9 mouse cellular contexts compared by ENCODE assay signal in genomic region chr10:24712367-24712761, GRCm38 (mm10). TPM values are rescaled to one million over a fixed set of nuclear protein-coding genes. Genes with fewer than 3 reads are reported as not detected.
DNase-seq lines count a peak whose midpoint lies in the region; ATAC-seq and TF ChIP-seq lines count a peak whose summit lies in the region.
"Had no signal": no experiment of that assay in that cellular context is flagged by ENCODE, and none has a peak within 500 bp of the region (broad histone marks: within the 10 kb centered on the region; RNA-seq: fewer than 3 reads in every experiment).

No protein-coding gene starts in this region.

- H3K9me3 ChIP-seq in heart, embryonic 11.5 days (replicated peaks; ENCODE audit: control insufficient read depth, low read length) = no peaks in the 10 kb centered on the region
- no peaks in the 10 kb centered on the region for H3K9me3 ChIP-seq in ES-E14 (ENCODE audit: control insufficient read depth, insufficient read depth, low read depth, low read length)
- no peaks in the 10 kb centered on the region for H3K9me3 ChIP-seq in hindbrain, embryonic 12.5 days (replicated peaks)

- in situ Hi-C loops in ES-E14 (cut with MboI; ENCODE audit: low sequenced_read_pairs in 2 of 2, unreplicated experiment in 2 of 2) = no loop called here

- no peak for ATAC-seq in heart, embryonic 11.5 days (replicated peaks; ENCODE audit: insufficient number of reproducible peaks, low FRiP score, low TSS enrichment)
- ATAC-seq in hindbrain, embryonic 12.5 days (ENCODE audit: low FRiP score) = no peak
- 0 out of 2 replicates have a peak, but pooled peaks have one; percentile 5 for ATAC-seq in megakaryocyte-erythroid progenitor cell, adult 5-6 weeks (replicated peaks; ENCODE audit: low FRiP score, low TSS enrichment, poor library complexity, severe bottlenecking)

- H3K4me3 ChIP-seq in heart, embryonic 11.5 days (ENCODE audit: low read depth, low read length) = peak overlapping the region; percentile 74
- peak overlapping the region; percentile 65 to 75 for H3K4me3 ChIP-seq in ES-E14 (ENCODE audit: insufficient read depth in 1 of 2, low read depth in 1 of 2, low read length in 2 of 2, poor library complexity in 1 of 2, severe bottlenecking in 1 of 2)
- peak overlapping the region; percentile 70 for H3K4me3 ChIP-seq in hindbrain, embryonic 12.5 days

- WGBS in heart, embryonic 11.5 days (ENCODE audit: insufficient replicate concordance) = 15% methylated on average over 15 of the region's 15 CpGs
- WGBS in hindbrain, embryonic 12.5 days = 13% methylated on average over 15 of the region's 15 CpGs

- peaks cover 7% of the 10 kb centered on the region; the same call in 1 of the 2 replicates for H3K27me3 ChIP-seq in heart, embryonic 11.5 days (ENCODE audit: control insufficient read depth, insufficient read depth, low read length)
- H3K27me3 ChIP-seq in hindbrain, embryonic 12.5 days = peaks cover 30% of the 10 kb centered on the region

- DNase-seq in heart, adult 8-10 months (ENCODE audit: low spot score) = no peak
- DNase-seq in ES-E14 (ENCODE audit: low read depth, low spot score) = no peak
- DNase-seq in right cerebral cortex, postnatal 10 days (ENCODE audit: low spot score in 2 of 2) = no peak
- no peak for DNase-seq in left cerebral cortex, postnatal 25 days (ENCODE audit: low spot score in 2 of 2)
- DNase-seq in embryo, embryonic 10 days (ENCODE audit: low spot score) = no peak

- H3K4me1 ChIP-seq in heart, embryonic 11.5 days (ENCODE audit: control insufficient read depth, insufficient read depth, low read length) = peaks cover 4% of the 10 kb centered on the region; the same call in 1 of the 2 replicates
- no peaks in the 10 kb centered on the region for H3K4me1 ChIP-seq in ES-E14 (ENCODE audit: control insufficient read depth in 2 of 2, insufficient read depth in 2 of 2, low read length in 2 of 2, poor library complexity in 1 of 2)
- H3K4me1 ChIP-seq in hindbrain, embryonic 12.5 days = peaks cover 8% of the 10 kb centered on the region; the same call in 1 of the 2 replicates

- no peaks in the 10 kb centered on the region for H3K36me3 ChIP-seq in heart, embryonic 11.5 days (ENCODE audit: control insufficient read depth, insufficient read depth, low read length)
- no peaks in the 10 kb centered on the region for H3K36me3 ChIP-seq in ES-E14 (ENCODE audit: control insufficient read depth, insufficient read depth, low read length, poor library complexity, severe bottlenecking)
- H3K36me3 ChIP-seq in hindbrain, embryonic 12.5 days = no peaks in the 10 kb centered on the region
- H3K36me3 ChIP-seq: G1E had no signal

- intact Hi-C loops in left cerebral cortex, postnatal 25 days (cut with DNase I) = loop anchor here (5.0 kb wide), 1 partner anchor 80 kb away; no protein-coding TSS in a partner anchor

- H3K27ac ChIP-seq in heart, embryonic 11.5 days (ENCODE audit: low read depth, low read length) = no peak overlapping the region
- H3K27ac ChIP-seq in ES-E14 (ENCODE audit: insufficient read depth, low read depth, low read length, poor library complexity, severe bottlenecking) = no peak overlapping the region
- no peak overlapping the region for H3K27ac ChIP-seq in hindbrain, embryonic 12.5 days

- peak overlapping the region; percentile 72; the same call in 1 of the 2 replicates for H3K9ac ChIP-seq in heart, embryonic 11.5 days (ENCODE audit: low read depth, low read length)
- H3K9ac ChIP-seq in ES-E14 (ENCODE audit: insufficient read depth, low read depth, low read length, poor library complexity, severe bottlenecking) = peak overlapping the region; percentile 47
- peak overlapping the region; percentile 71 for H3K9ac ChIP-seq in hindbrain, embryonic 12.5 days

- peak overlapping the region; percentile 90 for H3K4me2 ChIP-seq in heart, embryonic 11.5 days
- peak overlapping the region; percentile 99 for H3K4me2 ChIP-seq in hindbrain, embryonic 12.5 days (replicated peaks)

TF ChIP-seq in ES-E14, 5 proteins besides CTCF, POLR2A, EP300 and RAD21:
- TF ChIP-seq MAFK (IDR thresholded peaks at IDR 0.05; ENCODE audit: insufficient read depth, low read depth, low read length) = no peak
- no peak for TF ChIP-seq HCFC1 (IDR thresholded peaks at IDR 0.05; ENCODE audit: borderline replicate concordance, insufficient read depth, low read length)
- no peak for TF ChIP-seq ZC3H11A (IDR thresholded peaks at IDR 0.05; ENCODE audit: borderline replicate concordance, low read depth, low read length)
- TF ChIP-seq CHD2 (IDR thresholded peaks at IDR 0.05; ENCODE audit: low read depth, low read length) = no peak
- no peak for TF ChIP-seq ZNF384 (IDR thresholded peaks at IDR 0.05; ENCODE audit: low read depth, low read length)
TF ChIP-seq in ES-E14: peak in this region for 0.

RNA-seq across cellular contexts. Expression of gene Enpp1, which starts 0.4 kb away (rescaled TPM):
- polyA plus RNA-seq in heart, embryonic 11.5 days (2014; fragmentation: Nextera tagmentation; extraction: Ambion mirVana) = 6.3 and 8.2 TPM in 2 replicates
- total RNA-seq in heart, adult 8-10 months (2022) = 1 to 10 TPM; 5.2 to 6.5 (median 5.5) TPM
- 0.62 and 0.69 TPM in 2 replicates for total RNA-seq in ES-E14 (2012; rRNA removed)
- 1.4 and 1.6 TPM in 2 replicates for polyA plus RNA-seq in hindbrain, embryonic 12.5 days (2016; fragmentation: Nextera tagmentation; extraction: Ambion mirVana)
- 4.7 and 11.8 TPM in 2 replicates for total RNA-seq in megakaryocyte-erythroid progenitor cell, adult 5-6 weeks (2014; fragmentation: Nextera tagmentation)
- total RNA-seq in megakaryocyte-erythroid progenitor cell, adult 5-6 weeks (2017) = 3.7 and 9.6 TPM in 2 replicates
- 1 to 10 TPM; 3.9 to 4.0 TPM for total RNA-seq in left cerebral cortex, postnatal 25 days (2021)
- polyA plus RNA-seq: G1E had no signal
